Mouse (Mus musculus): ENCODE measurements around the gene Rasl12.

DNA sequence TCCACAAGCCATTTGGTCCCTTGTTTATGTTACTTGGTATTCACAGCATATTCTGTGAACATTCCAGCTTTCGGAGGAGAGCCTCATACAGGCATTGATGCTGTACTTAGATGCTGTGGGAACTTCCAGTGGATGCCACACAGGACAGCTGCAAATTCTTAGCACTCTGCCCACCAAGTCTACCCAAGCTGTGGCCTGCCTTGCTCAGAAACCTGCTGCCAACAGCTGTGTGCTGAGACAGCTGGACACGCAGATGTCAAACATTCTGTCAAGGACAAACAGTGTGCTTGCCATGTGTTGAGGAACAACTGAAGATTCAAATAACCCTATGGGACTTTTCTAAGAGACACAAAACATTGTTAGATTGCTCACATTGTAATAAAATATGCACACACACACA lies 60.7 kb downstream of the Rasl12 start:
- TF ChIP-seq CTCF (IDR thresholded peaks at IDR 0.05; ENCODE audit: low read depth) (no peak), EP300 (IDR thresholded peaks at IDR 0.05; ENCODE audit: low read depth) (no peak)
